Mouse (Mus musculus) lung, embryonic 15.5 days (tissue): ENCODE results near the gene Rbm6. TPM values are rescaled to one million over a fixed set of nuclear protein-coding genes. Genes with fewer than 3 reads are reported as not detected.

Experiments
- ATAC-seq: fragments of 200-750 bp; cut with Nextera tagmentation; 2 replicates; pipeline ENCODE4 v1.8.0; 2017; ENCODE audit warnings: moderate number of reproducible peaks, borderline replicate concordance; ENCODE audit not compliant: low FRiP score, low TSS enrichment; ENCODE audit errors: extremely low read depth
- H3K27ac ChIP-seq: fragments of 300-500 bp; sonication (generic); 2 replicates; pipeline ENCODE4 v1.5.1; 2015; ENCODE audit warnings: moderate library complexity, mild to moderate bottlenecking, inconsistent platforms
- H3K27me3 ChIP-seq: fragments of 300-500 bp; sonication (generic); 2 replicates; pipeline ENCODE4 v1.6.1; 2015; ENCODE audit warnings: inconsistent platforms
- H3K36me3 ChIP-seq: fragments of 300-500 bp; sonication (generic); 2 replicates; pipeline ENCODE4 v1.6.1; 2015; ENCODE audit warnings: inconsistent platforms
- H3K4me1 ChIP-seq: fragments of 300-500 bp; sonication (generic); 2 replicates; pipeline ENCODE4 v1.6.1; 2015; ENCODE audit warnings: inconsistent platforms
- H3K4me2 ChIP-seq: fragments of 300-500 bp; sonication (generic); 2 replicates; pipeline ENCODE4 v1.6.1; 2015; ENCODE audit warnings: inconsistent platforms, mild to moderate bottlenecking, moderate library complexity
- H3K4me3 ChIP-seq: fragments of 300-500 bp; sonication (generic); 2 replicates; pipeline ENCODE4 v1.5.1; 2015; ENCODE audit warnings: mild to moderate bottlenecking, inconsistent platforms
- H3K9ac ChIP-seq: fragments of 300-500 bp; sonication (generic); 2 replicates; pipeline ENCODE4 v1.6.1; 2015; ENCODE audit warnings: inconsistent platforms
- H3K9me3 ChIP-seq: fragments of 300-500 bp; sonication (generic); 2 replicates; pipeline ENCODE4 v1.6.1; 2016; ENCODE audit warnings: inconsistent platforms
- WGBS: fragments of 180-500 bp; shearing (Covaris S2); methylation state at CpG from one replicate; pipeline ENCODE4 v1.1.7; 2015; 5-methylcytosine and 5-hydroxymethylcytosine counted together
- polyA plus RNA-seq: library from polyadenylated mRNA; unstranded; fragments of >200 nt; fragmentation: Nextera tagmentation; extraction: Ambion mirVana; gene quantifications from 2 replicates; pipeline ENCODE4 v1.2.1, GENCODE M21; 2015

Rbm6 gene
- polyA plus RNA-seq, 1 experiment from 2014 or later, result 74.0 TPM

DNA sequence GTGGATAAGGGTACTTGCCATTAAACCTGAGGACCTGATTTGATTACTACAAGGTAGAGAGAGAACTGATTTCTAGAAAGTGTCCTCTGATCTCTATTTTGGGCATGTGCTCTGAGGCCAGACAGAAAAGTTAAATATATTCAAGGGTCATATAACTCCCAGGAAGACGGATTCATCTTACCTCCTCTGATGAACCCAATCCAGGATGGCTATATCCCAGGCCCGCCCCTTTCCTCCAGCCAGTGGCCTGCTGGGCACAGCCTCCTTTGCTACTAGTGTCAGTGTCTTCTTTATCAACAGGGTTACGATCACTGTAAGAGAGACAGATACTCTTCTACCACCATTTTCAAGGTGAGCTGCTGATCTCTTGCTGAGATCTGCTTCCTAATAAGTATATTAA is 98.6 kb downstream of the Rbm6 start:
- Histone ChIP-seq H3K9ac (no peak overlapping the region), H3K27me3 (no peaks in the 10 kb centered on the region), H3K4me2 (no peak overlapping the region), H3K4me1 (peaks cover 1% of the 10 kb centered on the region; the same call in 1 of the 2 replicates), H3K9me3 (no peaks in the 10 kb centered on the region), H3K27ac (no peak overlapping the region), H3K36me3 (peaks cover 50% of the 10 kb centered on the region), H3K4me3 (no peak overlapping the region)
- no peak for ATAC-seq
- WGBS, result 89% methylated on average over 3 of the region's 3 CpGs

GRCm38 (mm10) chr9:107771782-107772181 is 101.3 kb downstream of the Rbm6 start:
- Histone ChIP-seq H3K4me1 (peaks cover 9% of the 10 kb centered on the region; the same call in 1 of the 2 replicates), H3K9me3 (no peaks in the 10 kb centered on the region), H3K27ac (0 out of 2 replicates have a peak overlapping the region, but pooled peaks have one; percentile 61), H3K9ac (no peak overlapping the region), H3K4me3 (no peak overlapping the region), H3K36me3 (peaks cover 56% of the 10 kb centered on the region), H3K27me3 (no peaks in the 10 kb centered on the region), H3K4me2 (no peak overlapping the region)
- 54% methylated on average over 2 of the region's 2 CpGs for WGBS
- ATAC-seq, result no peak

- peaks cover 9% of the 10 kb centered on the region; the same call in 1 of the 2 replicates for H3K4me1 ChIP-seq
- H3K36me3 ChIP-seq, result peaks cover 57% of the 10 kb centered on the region
Measured at GRCm38 (mm10) chr9:107770374-107771290, 102.4 kb downstream of the Rbm6 start, which contains the start of gene Rbm5. Gene Rbm5 (minus strand): TSS chr9:107770996.

DNA sequence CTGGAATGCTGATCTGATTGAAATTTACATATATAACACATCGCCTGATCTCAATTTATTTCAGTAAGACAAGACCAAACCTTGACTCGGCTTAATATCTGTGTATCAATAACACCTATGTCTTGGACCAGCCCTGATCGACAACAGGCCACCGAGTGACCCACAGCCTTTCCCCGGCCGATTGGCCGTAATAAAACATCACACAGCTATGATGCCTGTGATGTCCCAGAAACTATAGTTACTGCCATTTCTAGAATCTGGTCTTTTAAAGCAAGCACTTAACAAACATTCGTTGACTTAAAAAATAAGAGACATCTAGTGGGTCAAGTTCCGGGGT is 103.0 kb downstream of the Rbm6 start:
- Histone ChIP-seq H3K36me3 (peaks cover 59% of the 10 kb centered on the region), H3K4me2 (peak overlapping the region; percentile 62), H3K4me1 (peaks cover 9% of the 10 kb centered on the region; the same call in 1 of the 2 replicates), H3K9me3 (no peaks in the 10 kb centered on the region), H3K27ac (peak overlapping the region; percentile 86), H3K9ac (peak overlapping the region; percentile 99), H3K4me3 (peak overlapping the region; percentile 96), H3K27me3 (no peaks in the 10 kb centered on the region)
- no peak for ATAC-seq
- under 1% methylated on average over 9 of the region's 9 CpGs for WGBS

More at GRCm38 (mm10) chr9:107770374-107771290, 102.4 kb downstream of the Rbm6 start, which contains the start of gene Rbm5:
- under 1% methylated on average over 56 of the region's 60 CpGs for whole genome bisulfite sequencing
- peak; percentile 100 for ATAC-seq
- Histone ChIP-seq H3K4me3 (peak within 1 kb of the TSS; percentile 96), H3K4me2 (peak within 1 kb of the TSS; percentile 62), H3K9ac (peak within 1 kb of the TSS; percentile 99), H3K27ac (peak within 1 kb of the TSS; percentile 86), H3K9me3 (no peaks in the 10 kb centered on the region), H3K27me3 (no peaks in the 10 kb centered on the region)

- H3K4me1 ChIP-seq, result peaks cover 9% of the 10 kb centered on the region; the same call in 1 of the 2 replicates
- no peaks in the 10 kb centered on the region for H3K27me3 ChIP-seq
- peak overlapping the region; percentile 62 for H3K4me2 ChIP-seq
- peak overlapping the region; percentile 99 for H3K9ac ChIP-seq
- ATAC-seq, result no peak
- H3K27ac ChIP-seq, result no peak overlapping the region
- whole genome bisulfite sequencing, result 11% methylated on average over 4 of the region's 4 CpGs
- no peaks in the 10 kb centered on the region for H3K9me3 ChIP-seq
- peak overlapping the region; percentile 96 for H3K4me3 ChIP-seq
- H3K36me3 ChIP-seq, result peaks cover 59% of the 10 kb centered on the region
Measured at GRCm38 (mm10) chr9:107769445-107770000, 103.5 kb downstream of the Rbm6 start.

GRCm38 (mm10) chr9:107768851-107769250 is 104.2 kb downstream of the Rbm6 start:
- 82% methylated on average over 5 of the region's 5 CpGs for WGBS
- Histone ChIP-seq H3K36me3 (peaks cover 59% of the 10 kb centered on the region), H3K9ac (peak overlapping the region; percentile 99; the same call in 1 of the 2 replicates), H3K9me3 (no peaks in the 10 kb centered on the region), H3K27me3 (no peaks in the 10 kb centered on the region), H3K27ac (no peak overlapping the region), H3K4me1 (peaks cover 9% of the 10 kb centered on the region; the same call in 1 of the 2 replicates), H3K4me2 (peak overlapping the region; percentile 62), H3K4me3 (peak overlapping the region; percentile 96; the same call in 1 of the 2 replicates)
- ATAC-seq, result no peak

DNA sequence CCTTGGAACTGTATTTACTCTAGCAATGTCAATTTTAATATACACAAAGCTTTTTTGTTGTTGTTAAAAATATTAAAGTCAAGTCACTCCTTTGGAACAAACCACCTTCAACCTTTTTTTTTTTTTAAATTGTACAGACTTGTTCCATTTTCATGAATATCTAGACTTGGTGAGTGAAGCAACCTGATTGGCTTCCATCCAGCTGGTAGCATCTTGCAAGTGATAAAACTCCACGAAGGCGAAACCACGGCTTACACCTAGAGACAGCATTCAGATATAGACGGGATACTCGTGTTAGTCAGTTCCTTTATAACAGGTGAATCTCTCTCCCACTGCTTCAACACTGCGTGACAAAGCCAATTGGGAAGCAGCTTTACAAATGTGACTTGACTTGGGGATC is 113.4 kb downstream of the Rbm6 start:
- Histone ChIP-seq H3K9ac (no peak overlapping the region), H3K4me3 (no peak overlapping the region), H3K36me3 (peaks cover 93% of the 10 kb centered on the region), H3K27ac (no peak overlapping the region), H3K9me3 (no peaks in the 10 kb centered on the region), H3K4me2 (no peak overlapping the region), H3K27me3 (no peaks in the 10 kb centered on the region), H3K4me1 (no peaks in the 10 kb centered on the region)
- WGBS, result 92% methylated on average over 6 of the region's 6 CpGs
- no peak for ATAC-seq

DNA sequence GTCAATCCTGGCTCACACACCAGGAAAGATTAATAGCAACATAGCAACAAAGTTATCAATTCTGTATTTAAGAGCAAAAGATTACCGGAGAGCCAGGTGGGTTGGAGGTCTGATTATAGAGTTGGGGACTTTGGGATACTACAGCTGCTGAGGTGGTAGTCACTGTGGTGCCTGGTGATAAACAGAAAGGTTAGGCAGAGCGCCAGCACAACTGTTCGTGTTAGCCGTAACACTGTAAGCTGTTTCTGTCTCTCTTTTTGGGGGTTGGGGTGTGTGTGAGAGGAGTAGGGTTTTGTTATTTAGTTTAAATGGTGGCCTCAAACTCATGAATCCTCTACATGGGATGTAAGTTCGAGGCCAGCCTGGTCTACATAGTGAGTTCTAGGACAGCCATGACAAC is 122.7 kb downstream of the Rbm6 start:
- 87% methylated on average over 5 of the region's 5 CpGs for WGBS

DNA sequence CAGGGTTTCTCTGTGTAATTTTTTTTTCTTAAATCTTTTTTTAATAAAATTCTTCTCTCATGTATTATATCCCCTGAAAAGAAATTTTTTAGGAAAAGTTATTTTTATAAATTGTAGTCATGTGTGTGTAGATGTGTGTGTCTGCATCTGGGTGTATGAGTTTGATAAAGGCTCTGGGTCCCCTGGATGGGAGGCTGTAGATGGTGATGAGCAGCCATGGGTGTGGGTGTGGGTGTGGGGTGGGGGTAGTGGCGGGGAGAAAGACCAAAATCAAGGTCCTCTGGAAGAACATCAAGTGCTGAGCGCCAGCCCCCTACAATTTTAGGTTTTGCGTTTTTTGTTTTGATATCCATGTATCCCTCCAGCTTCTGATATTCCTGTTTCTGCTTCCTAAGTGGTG is 125.0 kb downstream of the Rbm6 start:
- 95% methylated on average over 3 of the region's 3 CpGs for WGBS
- Histone ChIP-seq H3K4me2 (no peak overlapping the region), H3K36me3 (peaks cover 96% of the 10 kb centered on the region), H3K27ac (no peak overlapping the region), H3K9me3 (no peaks in the 10 kb centered on the region), H3K9ac (no peak overlapping the region), H3K4me1 (no peaks in the 10 kb centered on the region), H3K4me3 (no peak overlapping the region), H3K27me3 (no peaks in the 10 kb centered on the region)
- ATAC-seq, result no peak

More for the DNA sequence above, 122.7 kb downstream of the Rbm6 start:
- ATAC-seq, result no peak
- H3K4me2 ChIP-seq, result no peak overlapping the region
- H3K9ac ChIP-seq, result no peak overlapping the region
- no peak overlapping the region for H3K27ac ChIP-seq
- no peak overlapping the region for H3K4me3 ChIP-seq
- H3K9me3 ChIP-seq, result no peaks in the 10 kb centered on the region
- no peaks in the 10 kb centered on the region for H3K4me1 ChIP-seq
- peaks cover 94% of the 10 kb centered on the region for H3K36me3 ChIP-seq
- no peaks in the 10 kb centered on the region for H3K27me3 ChIP-seq

DNA sequence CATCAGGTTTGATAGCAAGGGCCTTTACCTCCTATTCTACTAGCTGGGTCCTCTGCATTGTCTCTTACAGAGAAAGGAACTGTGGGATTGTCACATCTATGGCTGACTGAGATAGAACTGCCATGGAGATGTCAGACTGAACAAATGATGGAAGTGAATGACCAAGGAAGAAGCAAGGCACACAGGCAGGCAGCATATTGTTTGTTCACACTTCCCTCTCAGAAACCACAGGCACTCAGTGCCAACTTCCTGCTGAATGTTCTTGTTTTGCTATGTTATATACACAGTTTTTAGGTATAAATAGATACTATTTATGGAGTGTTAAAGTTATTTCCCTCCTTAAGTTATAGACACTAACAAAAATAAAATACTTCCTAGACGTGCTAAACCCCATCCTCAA is 125.7 kb downstream of the Rbm6 start:
- H3K4me2 ChIP-seq, result no peak overlapping the region
- no peaks in the 10 kb centered on the region for H3K4me1 ChIP-seq
- 74% methylated on average over 1 of the region's 1 CpGs for WGBS
- H3K27ac ChIP-seq, result no peak overlapping the region
- no peak overlapping the region for H3K4me3 ChIP-seq
- no peak overlapping the region for H3K9ac ChIP-seq
- no peaks in the 10 kb centered on the region for H3K27me3 ChIP-seq
- H3K36me3 ChIP-seq, result peaks cover 97% of the 10 kb centered on the region
- no peak for ATAC-seq
- no peaks in the 10 kb centered on the region for H3K9me3 ChIP-seq

DNA sequence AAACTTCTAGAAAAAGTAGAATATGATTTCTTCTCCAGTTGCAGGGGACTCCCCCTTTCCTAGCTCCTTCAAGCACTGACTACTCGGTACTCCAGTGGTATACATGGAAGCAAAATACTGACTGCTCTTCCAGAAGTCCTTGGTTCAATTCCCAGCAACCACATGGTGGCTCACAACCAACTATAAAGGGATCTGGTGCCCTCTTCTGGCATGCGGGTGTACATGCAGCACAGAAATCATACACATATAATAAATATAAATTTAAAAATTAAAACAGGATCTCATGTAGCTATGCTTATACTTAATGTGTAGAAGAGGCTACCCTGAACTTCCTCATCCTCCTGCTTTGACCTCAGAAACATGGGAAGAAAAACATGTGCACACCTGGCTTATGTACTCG is 126.4 kb downstream of the Rbm6 start:
- Histone ChIP-seq H3K36me3 (peaks cover 97% of the 10 kb centered on the region), H3K27ac (no peak overlapping the region), H3K27me3 (no peaks in the 10 kb centered on the region), H3K9ac (no peak overlapping the region), H3K4me3 (no peak overlapping the region), H3K4me1 (no peaks in the 10 kb centered on the region), H3K4me2 (no peak overlapping the region), H3K9me3 (no peaks in the 10 kb centered on the region)
- 91% methylated on average over 3 of the region's 3 CpGs for WGBS
- ATAC-seq, result no peak

DNA sequence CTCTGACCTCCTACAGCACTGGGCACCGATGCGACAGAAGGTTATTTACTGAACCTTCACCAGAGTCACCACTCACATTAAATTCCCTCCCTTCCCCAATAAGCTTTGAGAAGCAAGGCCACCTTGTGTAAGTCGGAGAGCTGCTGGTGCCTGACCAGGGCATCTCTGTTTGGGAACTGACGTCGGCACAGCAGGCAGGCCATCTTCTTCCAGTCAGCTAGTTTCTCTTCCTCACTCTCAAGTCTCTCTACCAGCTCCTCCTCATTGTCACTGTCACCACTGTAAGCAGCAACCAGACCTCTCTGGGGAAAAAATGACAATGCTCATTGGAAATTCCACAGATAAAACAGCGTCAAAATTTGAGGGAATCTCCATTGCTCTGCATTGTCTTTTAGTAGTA is 129.0 kb downstream of the Rbm6 start:
- Histone ChIP-seq H3K4me3 (no peak overlapping the region), H3K4me1 (no peaks in the 10 kb centered on the region), H3K36me3 (peaks cover 97% of the 10 kb centered on the region), H3K9ac (no peak overlapping the region), H3K4me2 (no peak overlapping the region), H3K9me3 (no peaks in the 10 kb centered on the region), H3K27ac (no peak overlapping the region), H3K27me3 (no peaks in the 10 kb centered on the region)
- 89% methylated on average over 6 of the region's 6 CpGs for WGBS
- ATAC-seq, result no peak
